Mouse (Mus musculus) embryonic facial prominence, embryonic 14.5 days (tissue): ENCODE measurements around the gene Jpt1. TPM values are rescaled to one million over a fixed set of nuclear protein-coding genes. Genes with fewer than 3 reads are reported as not detected.
"Not testable (repeated sequence)": the region's sequence is repeated elsewhere in the genome, so short reads cannot be mapped to it uniquely, and the experiment has no call there.

Experiments
- ATAC-seq: fragments of 200-750 bp; cut with Nextera tagmentation; 2 replicates; pipeline ENCODE4 v1.8.0; 2017; ENCODE audit warnings: low read depth, moderate number of reproducible peaks, moderate TSS enrichment
- DNase-seq: peaks from one replicate; pipeline ENCODE4 v3.0.0-alpha.2; 2015; ENCODE audit warnings: low spot score
- H3K27ac ChIP-seq: fragments of 300-500 bp; sonication (generic); replicated peaks from 2 replicates; pipeline ENCODE4 v1.5.1; 2014; ENCODE audit warnings: low read depth, mild to moderate bottlenecking, low read length, moderate library complexity
- H3K27me3 ChIP-seq: fragments of 300-500 bp; sonication (generic); replicated peaks from 2 replicates; pipeline ENCODE4 v1.6.1; 2014; ENCODE audit warnings: low read length; ENCODE audit not compliant: control insufficient read depth, insufficient read depth
- H3K36me3 ChIP-seq: fragments of 300-500 bp; sonication (generic); 2 replicates; pipeline ENCODE4 v1.6.1; 2014; ENCODE audit warnings: low read length, mixed read lengths; ENCODE audit not compliant: control insufficient read depth, insufficient read depth
- H3K4me1 ChIP-seq: fragments of 300-500 bp; sonication (generic); 2 replicates; pipeline ENCODE4 v1.6.1; 2014; ENCODE audit warnings: antibody characterized with exemption, low read length; ENCODE audit not compliant: control insufficient read depth, insufficient read depth
- H3K4me2 ChIP-seq: fragments of 300-500 bp; sonication (generic); 2 replicates; pipeline ENCODE4 v1.6.1; 2014; ENCODE audit warnings: low read depth, mild to moderate bottlenecking, low read length, moderate library complexity, mixed read lengths
- H3K4me3 ChIP-seq: fragments of 300-500 bp; sonication (generic); 2 replicates; pipeline ENCODE4 v1.5.1; 2014; ENCODE audit warnings: low read depth, mild to moderate bottlenecking, low read length
- H3K9ac ChIP-seq: fragments of 300-500 bp; sonication (generic); 2 replicates; pipeline ENCODE4 v1.6.1; 2014; ENCODE audit warnings: low read depth, mild to moderate bottlenecking, low read length, moderate library complexity, mixed read lengths
- H3K9me3 ChIP-seq: fragments of 300-500 bp; sonication (generic); 2 replicates; pipeline ENCODE4 v1.6.1; 2016; ENCODE audit warnings: low read length; ENCODE audit not compliant: control insufficient read depth
- WGBS: fragments of 180-500 bp; shearing (Covaris S2); extraction: QIAGEN DNeasy Blood & Tissue Kit; methylation state at CpG from one replicate; pipeline ENCODE4 v1.1.7; 2014; 5-methylcytosine and 5-hydroxymethylcytosine counted together
- polyA plus RNA-seq: library from polyadenylated mRNA; unstranded; fragments of >200 nt; fragmentation: Nextera tagmentation; extraction: Ambion mirVana; gene quantifications from 2 replicates; pipeline ENCODE4 v1.2.1, GENCODE M21; 2014

The Jpt1 gene
- polyA plus RNA-seq, 1 experiment from 2014 or later: 576 TPM

- Histone ChIP-seq H3K9me3 (no peaks in the 10 kb centered on the region), H3K27me3 (no peaks in the 10 kb centered on the region), H3K27ac (no peak overlapping the region), H3K4me3 (no peak overlapping the region), H3K9ac (no peak overlapping the region), H3K4me1 (peaks cover 27% of the 10 kb centered on the region), H3K36me3 (peaks cover 9% of the 10 kb centered on the region; the same call in 1 of the 2 replicates), H3K4me2 (no peak overlapping the region)
- no peak for ATAC-seq
- WGBS: 90% methylated on average over 2 of the region's 2 CpGs
- DNase-seq: no peak
Measured at GRCm38 (mm10) chr11:115508061-115508460, 6.1 kb downstream of the Jpt1 start.

- no peaks in the 10 kb centered on the region for H3K9me3 ChIP-seq
- DNase-seq (no peak), ATAC-seq (no peak)
- WGBS: 79% methylated on average over 3 of the region's 3 CpGs
- H3K9ac ChIP-seq: no peak overlapping the region
- H3K27ac ChIP-seq: no peak overlapping the region
- H3K4me3 ChIP-seq: no peak overlapping the region
- peaks cover 23% of the 10 kb centered on the region for H3K36me3 ChIP-seq
- no peak overlapping the region for H3K4me2 ChIP-seq
- H3K27me3 ChIP-seq: no peaks in the 10 kb centered on the region
- H3K4me1 ChIP-seq: peaks cover 16% of the 10 kb centered on the region
Measured at GRCm38 (mm10) chr11:115506586-115506985, 7.6 kb downstream of the Jpt1 start.

GRCm38 (mm10) chr11:115502636-115503035 is 11.6 kb downstream of the Jpt1 start:
- H3K36me3 ChIP-seq: peaks cover 61% of the 10 kb centered on the region
- no peak overlapping the region for H3K9ac ChIP-seq
- H3K4me3 ChIP-seq: no peak overlapping the region
- no peak overlapping the region for H3K4me2 ChIP-seq
- H3K27me3 ChIP-seq: no peaks in the 10 kb centered on the region
- ATAC-seq (no peak), DNase-seq (no peak)
- H3K27ac ChIP-seq: no peak overlapping the region
- no peaks in the 10 kb centered on the region for H3K4me1 ChIP-seq
- H3K9me3 ChIP-seq: no peaks in the 10 kb centered on the region
- WGBS: 95% methylated on average over 6 of the region's 6 CpGs

- WGBS: 88% methylated on average over 9 of the region's 9 CpGs
- not testable (repeated sequence) for H3K4me2 ChIP-seq, H3K4me3 ChIP-seq, ATAC-seq, H3K9ac ChIP-seq, H3K9me3 ChIP-seq, H3K27ac ChIP-seq, H3K27me3 ChIP-seq, DNase-seq, H3K4me1 ChIP-seq
- peaks cover 47% of the 10 kb centered on the region for H3K36me3 ChIP-seq
Measured at GRCm38 (mm10) chr11:115496559-115496958, 17.6 kb downstream of the Jpt1 start.

GRCm38 (mm10) chr11:115492387-115492786 is 21.8 kb downstream of the Jpt1 start:
- H3K4me3 ChIP-seq: peak overlapping the region; percentile 69

GRCm38 (mm10) chr11:115491356-115492083 is 22.7 kb downstream of the Jpt1 start, which contains the start of gene Nt5c:
TSS of gene Nt5c (minus strand) at chr11:115491862.
- peak; percentile 86 for ATAC-seq
- Histone ChIP-seq H3K4me2 (peak within 1 kb of the TSS; percentile 80), H3K36me3 (peaks cover 12% of the 10 kb centered on the region; the same call in 1 of the 2 replicates), H3K9ac (peak within 1 kb of the TSS; percentile 70), H3K27ac (peak within 1 kb of the TSS; percentile 78), H3K4me3 (peak within 1 kb of the TSS; percentile 69), H3K9me3 (no peaks in the 10 kb centered on the region), H3K27me3 (no peaks in the 10 kb centered on the region), H3K4me1 (peaks cover 12% of the 10 kb centered on the region; the same call in 1 of the 2 replicates)
- WGBS: under 1% methylated on average over 30 of the region's 43 CpGs
- DNase-seq: peak; percentile 89

More at GRCm38 (mm10) chr11:115492387-115492786, 21.8 kb downstream of the Jpt1 start:
- peak overlapping the region; percentile 80 for H3K4me2 ChIP-seq
- no peaks in the 10 kb centered on the region for H3K9me3 ChIP-seq
- peaks cover 12% of the 10 kb centered on the region; the same call in 1 of the 2 replicates for H3K4me1 ChIP-seq
- H3K27me3 ChIP-seq: no peaks in the 10 kb centered on the region
- peak overlapping the region; percentile 70 for H3K9ac ChIP-seq
- WGBS: 34% methylated on average over 6 of the region's 6 CpGs
- no peak for DNase-seq
- no peak overlapping the region for H3K27ac ChIP-seq
- H3K36me3 ChIP-seq: peaks cover 19% of the 10 kb centered on the region
- ATAC-seq: no peak

GRCm38 (mm10) chr11:115490441-115491355 is 23.5 kb downstream of the Jpt1 start:
- Histone ChIP-seq H3K27ac (peak overlapping the region; percentile 55), H3K4me2 (peak overlapping the region; percentile 80), H3K4me1 (peaks cover 12% of the 10 kb centered on the region; the same call in 1 of the 2 replicates), H3K27me3 (no peaks in the 10 kb centered on the region), H3K4me3 (peak overlapping the region; percentile 69), H3K9me3 (no peaks in the 10 kb centered on the region), H3K9ac (peak overlapping the region; percentile 70), H3K36me3 (peaks cover 16% of the 10 kb centered on the region; the same call in 1 of the 2 replicates)
- peak; percentile 54 for ATAC-seq
- DNase-seq: no peak
- 24% methylated on average over 25 of the region's 25 CpGs for WGBS

GRCm38 (mm10) chr11:115488551-115489104 is 25.6 kb downstream of the Jpt1 start:
- 86% methylated on average over 18 of the region's 19 CpGs for WGBS
- Histone ChIP-seq H3K27ac (no peak overlapping the region), H3K9ac (no peak overlapping the region), H3K9me3 (no peaks in the 10 kb centered on the region), H3K4me3 (no peak overlapping the region), H3K4me2 (no peak overlapping the region), H3K27me3 (no peaks in the 10 kb centered on the region), H3K36me3 (peaks cover 16% of the 10 kb centered on the region; the same call in 1 of the 2 replicates), H3K4me1 (peaks cover 12% of the 10 kb centered on the region; the same call in 1 of the 2 replicates)
- ATAC-seq (no peak), DNase-seq (no peak)
